Comparison of ENCODE assay signal across 34 mouse cellular contexts in the genomic region with DNA sequence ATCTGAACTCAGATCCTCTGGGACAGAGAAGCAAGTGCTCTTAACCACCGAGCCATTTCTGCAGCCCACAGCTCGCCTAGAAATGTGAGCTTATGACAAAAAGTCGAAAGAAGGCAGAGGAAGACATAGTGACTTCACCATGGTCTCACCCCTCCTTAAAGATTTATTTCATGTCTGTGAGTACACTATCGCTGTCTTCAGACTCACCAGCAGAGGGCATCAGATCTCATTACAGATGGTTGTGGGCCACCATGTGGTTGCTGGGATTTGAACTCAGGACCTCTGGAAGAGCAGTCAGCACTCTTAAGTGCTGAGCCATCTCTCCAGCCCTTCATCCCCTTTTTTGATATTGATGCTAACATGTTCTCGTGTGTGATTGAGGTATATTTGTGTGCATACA. TPM values are rescaled to one million over a fixed set of nuclear protein-coding genes. Genes with fewer than 3 reads are reported as not detected.
DNase-seq lines count a peak whose midpoint lies in the region; ATAC-seq and TF ChIP-seq lines count a peak whose summit lies in the region.
"Had no signal": no experiment of that assay in that cellular context is flagged by ENCODE, and none has a peak within 500 bp of the region (broad histone marks: within the 10 kb centered on the region; RNA-seq: fewer than 3 reads in every experiment).

No protein-coding gene starts in this region.

- no peak for DNase-seq in heart, adult 2 months
- no peak for DNase-seq in heart, postnatal 10 days
- no peak for DNase-seq in layer of hippocampus, adult 2 months (ENCODE audit: low spot score in 2 of 2)
- no peak for DNase-seq in layer of hippocampus, adult 18-20 months (ENCODE audit: low spot score in 2 of 2)
- no peak for DNase-seq in lung, postnatal 0 days (ENCODE audit: low spot score)
- no peak for DNase-seq in lung, postnatal 14 days
- peak; percentile 17 for DNase-seq in splenic B cell, adult 2 months (ENCODE audit: low read depth, low spot score)
- DNase-seq in cerebellum, postnatal 36 days, result no peak
- DNase-seq: adrenal gland, postnatal 25 days; cerebellum, adult 11-12 months; cerebellum, adult 9-11 months; gastrocnemius, postnatal 25 days; heart, adult 18-20 months; heart, postnatal 14 days; kidney, adult 18-20 months; kidney, postnatal 4 days; layer of hippocampus, adult 9-11 months; lung, adult 2 months; lung, postnatal 4 days; retina, postnatal 1 day; right cerebral cortex, postnatal 14 days; thymus, postnatal 4 days had no signal

- intact Hi-C loops in heart, adult 2 months (cut with DNase I), result no loop called here
- intact Hi-C loops in heart, postnatal 10 days (cut with DNase I), result no loop called here

- ATAC-seq in lung, postnatal 0 days, result no peak
- ATAC-seq: CD4-positive, CD25-positive, alpha-beta regulatory T cell, adult 4 months; liver, embryonic 12.5 days; midbrain, embryonic 13.5 days had no signal

- no peaks in the 10 kb centered on the region for H3K27me3 ChIP-seq in heart, adult 2 months (ENCODE audit: control insufficient read depth, insufficient read depth, low read length)
- no peaks in the 10 kb centered on the region for H3K27me3 ChIP-seq in lung, postnatal 0 days (replicated peaks; ENCODE audit: insufficient read depth, low read length)
- H3K27me3 ChIP-seq in splenic B cell, adult 2 months (ENCODE audit: control insufficient read depth, insufficient read depth, low read length, poor library complexity, severe bottlenecking), result no peaks in the 10 kb centered on the region
- H3K27me3 ChIP-seq: embryonic facial prominence, embryonic 15.5 days; forebrain, embryonic 12.5 days; heart, embryonic 12.5 days; hindbrain, embryonic 12.5 days; limb, embryonic 12.5 days; liver, embryonic 12.5 days; midbrain, embryonic 13.5 days; neural tube, embryonic 15.5 days had no signal

- TF ChIP-seq CTCF in heart, adult 2 months (IDR thresholded peaks at IDR 0.05), result peak; percentile 34
- TF ChIP-seq CTCF in layer of hippocampus, adult 2 months (conservative IDR thresholded peaks at IDR 0.05), result peak; percentile 55
- peak; percentile 25; the same call in 1 of the 2 replicates for TF ChIP-seq CTCF in lung, postnatal 0 days (IDR thresholded peaks at IDR 0.05)

- no peak overlapping the region for H3K4me2 ChIP-seq in lung, postnatal 0 days (replicated peaks; ENCODE audit: low read depth, low read length)
- H3K4me2 ChIP-seq: embryonic facial prominence, embryonic 15.5 days; forebrain, embryonic 12.5 days; heart, embryonic 12.5 days; hindbrain, embryonic 12.5 days; limb, embryonic 12.5 days; liver, embryonic 12.5 days; midbrain, embryonic 13.5 days; neural tube, embryonic 15.5 days had no signal

- TF ChIP-seq EP300 in heart, adult 2 months (IDR thresholded peaks at IDR 0.05; ENCODE audit: insufficient read depth, low read depth, low read length), result no peak
- no peak for TF ChIP-seq EP300 in lung, postnatal 0 days (IDR thresholded peaks at IDR 0.05)

- no peak overlapping the region for H3K4me3 ChIP-seq in heart, adult 2 months
- H3K4me3 ChIP-seq in layer of hippocampus, adult 2 months, result no peak overlapping the region
- no peak overlapping the region for H3K4me3 ChIP-seq in lung, postnatal 0 days (ENCODE audit: low read depth, low read length)
- H3K4me3 ChIP-seq: embryonic facial prominence, embryonic 10.5 days; embryonic facial prominence, embryonic 15.5 days; forebrain, embryonic 12.5 days; heart, embryonic 12.5 days; hindbrain, embryonic 12.5 days; limb, embryonic 12.5 days; liver, embryonic 12.5 days; midbrain, embryonic 13.5 days; neural tube, embryonic 15.5 days had no signal

- H3K27ac ChIP-seq in heart, adult 2 months, result no peak overlapping the region
- H3K27ac ChIP-seq in layer of hippocampus, adult 2 months, result no peak overlapping the region; the same call in 1 of the 2 replicates
- H3K27ac ChIP-seq in lung, postnatal 0 days (ENCODE audit: low read length), result no peak overlapping the region
- H3K27ac ChIP-seq: embryonic facial prominence, embryonic 10.5 days; embryonic facial prominence, embryonic 15.5 days; forebrain, embryonic 12.5 days; hindbrain, embryonic 12.5 days; limb, embryonic 12.5 days; midbrain, embryonic 13.5 days; neural tube, embryonic 15.5 days had no signal

- no peak for TF ChIP-seq POLR2A in heart, adult 2 months (IDR thresholded peaks at IDR 0.05; ENCODE audit: insufficient read depth, low read depth, low read length)

- no peaks in the 10 kb centered on the region for H3K9me3 ChIP-seq in lung, postnatal 0 days (ENCODE audit: low read length)
- H3K9me3 ChIP-seq: embryonic facial prominence, embryonic 10.5 days; embryonic facial prominence, embryonic 15.5 days; forebrain, embryonic 12.5 days; heart, embryonic 12.5 days; hindbrain, embryonic 12.5 days; limb, embryonic 12.5 days; liver, embryonic 12.5 days; midbrain, embryonic 13.5 days; neural tube, embryonic 15.5 days had no signal

- H3K79me2 ChIP-seq in heart, adult 2 months (replicated peaks; ENCODE audit: control insufficient read depth, insufficient read depth, low read length), result no peaks in the 10 kb centered on the region

- H3K36me3 ChIP-seq in heart, adult 2 months (ENCODE audit: control insufficient read depth, insufficient read depth, low read length), result no peaks in the 10 kb centered on the region
- 0 out of 2 replicates have a peak, but pooled peaks cover 3% of the 10 kb centered on the region for H3K36me3 ChIP-seq in lung, postnatal 0 days (ENCODE audit: insufficient read depth, low read length)
- peaks cover 3% of the 10 kb centered on the region; the same call in 1 of the 2 replicates for H3K36me3 ChIP-seq in splenic B cell, adult 2 months (ENCODE audit: control insufficient read depth, insufficient read depth, low read length, poor library complexity, severe bottlenecking)

- WGBS in heart, adult 2 months, result 94% methylated on average over 5 of the region's 5 CpGs
- 89% methylated on average over 5 of the region's 5 CpGs for WGBS in lung, postnatal 0 days

- H3K9ac ChIP-seq in heart, adult 2 months (ENCODE audit: low read depth, low read length), result no peak overlapping the region
- H3K9ac ChIP-seq in lung, postnatal 0 days (replicated peaks; ENCODE audit: low read depth), result no peak overlapping the region
- H3K9ac ChIP-seq: embryonic facial prominence, embryonic 15.5 days; forebrain, embryonic 12.5 days; heart, embryonic 12.5 days; hindbrain, embryonic 12.5 days; limb, embryonic 12.5 days; liver, embryonic 12.5 days; midbrain, embryonic 13.5 days; neural tube, embryonic 15.5 days had no signal

- H3K4me1 ChIP-seq in heart, adult 2 months (ENCODE audit: control insufficient read depth, insufficient read depth, low read length), result no peaks in the 10 kb centered on the region
- H3K4me1 ChIP-seq in lung, postnatal 0 days (ENCODE audit: insufficient read depth, low read depth, low read length), result no peaks in the 10 kb centered on the region
- H3K4me1 ChIP-seq: embryonic facial prominence, embryonic 10.5 days; embryonic facial prominence, embryonic 15.5 days; forebrain, embryonic 12.5 days; heart, embryonic 12.5 days; hindbrain, embryonic 12.5 days; limb, embryonic 12.5 days; liver, embryonic 12.5 days; midbrain, embryonic 13.5 days; neural tube, embryonic 15.5 days had no signal

RNA-seq across cellular contexts. Expression of a gene that starts 20.0 kb away (rescaled TPM):
- 1 to 10 TPM; 3.5 TPM for total RNA-seq in heart, adult 2 months (2021)
- 1.6 and 2.4 TPM in 2 replicates for polyA plus RNA-seq in heart, adult 2 months (2012; rRNA removed)
- 1 to 10 TPM; 5.2 to 5.7 TPM for total RNA-seq in heart, postnatal 10 days (2021)
- 10 to 100 TPM; 37.3 to 40.1 TPM for total RNA-seq in layer of hippocampus, adult 2 months (2021)
- 10 to 100 TPM; 34.5 to 35.6 TPM for total RNA-seq in layer of hippocampus, adult 18-20 months (2021)
- polyA plus RNA-seq in lung, postnatal 0 days (2015; fragmentation: Nextera tagmentation; extraction: Ambion mirVana), result 8.7 and 9.8 TPM in 2 replicates

RNA-seq across cellular contexts. Expression of a gene that starts 41.2 kb away (rescaled TPM):
- total RNA-seq in heart, adult 2 months (2021), result under 1 TPM in 1 of 2 experiments, not detected in 1; 0.57 TPM
- polyA plus RNA-seq in heart, adult 2 months (2012; rRNA removed), result not detected in 2 replicates
- total RNA-seq in heart, postnatal 10 days (2021), result 1 to 10 TPM in 1 of 2 experiments, not detected in 1; 1.8 TPM
- total RNA-seq in layer of hippocampus, adult 2 months (2021), result 1 to 10 TPM; 2.1 to 9.0 TPM
- 1 to 10 TPM; 5.2 to 6.1 TPM for total RNA-seq in layer of hippocampus, adult 18-20 months (2021)
- 0.16 TPM in 1 of 2 replicates, not detected in the other for polyA plus RNA-seq in lung, postnatal 0 days (2015; fragmentation: Nextera tagmentation; extraction: Ambion mirVana)
- polyA plus RNA-seq: CD4-positive, CD25-positive, alpha-beta regulatory T cell, adult 4 months; embryonic facial prominence, embryonic 10.5 days; embryonic facial prominence, embryonic 15.5 days; kidney, embryonic 16.5 days; lung, adult 2 months; stomach, embryonic 16.5 days had no signal

Comparison
In these comparisons a context has a peak if more than half of its experiments do, and no peak if none do; other contexts are left out.
1. RNA of a gene that starts 20.0 kb away (total RNA-seq): 37.3 to 40.1 TPM in layer of hippocampus, adult 2 months and 34.5 to 35.6 TPM in layer of hippocampus, adult 18-20 months; 5.2 to 5.7 TPM in heart, postnatal 10 days and 3.5 TPM in heart, adult 2 months; every median in the first group is over 4 times any median in the second.
2. Peak in every context shown above with its lines, with median percentiles within 50 percentile points of each other: CTCF ChIP-seq.